Mouse (Mus musculus) frontal cortex, postnatal 14 days (tissue): ENCODE data around the gene Gm43191.
A peak's percentile ranks its signal among the peaks of the same experiment; 100 is the strongest.

ENCODE experiments used
- DNase-seq, 2 experiments: peaks; one replicate each; pipeline ENCODE4 v3.0.0; 2022; ENCODE audit warnings: low spot score in 2 of 2

The Gm43191 gene

DNA sequence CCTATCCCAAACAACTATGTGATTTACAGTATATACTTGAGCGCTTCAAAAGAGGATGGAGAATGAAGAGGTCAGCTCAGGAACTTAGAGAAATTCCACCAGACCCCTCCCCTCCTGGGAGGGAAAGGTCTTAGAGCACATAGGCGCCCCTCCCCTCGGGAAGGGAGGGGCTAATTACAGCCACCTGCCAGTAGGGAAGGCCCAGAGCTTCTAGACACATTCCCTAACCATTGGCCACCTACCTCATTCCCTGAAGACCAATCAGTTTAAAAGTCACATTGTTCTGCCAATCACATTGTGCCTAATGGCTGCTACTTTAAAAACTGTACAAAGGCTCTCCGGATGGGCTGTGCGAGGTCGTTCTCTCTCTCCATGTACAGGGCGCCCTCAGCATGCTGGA is 58.4 kb downstream of the Gm43191 start:
- DNase-seq: no peak

- no peak for DNase-seq
Measured at GRCm38 (mm10) chr3:116620636-116621370, 60.3 kb downstream of the Gm43191 start.

- DNase-seq: no peak
Measured at GRCm38 (mm10) chr3:116618855-116619254, 62.2 kb downstream of the Gm43191 start.

DNA sequence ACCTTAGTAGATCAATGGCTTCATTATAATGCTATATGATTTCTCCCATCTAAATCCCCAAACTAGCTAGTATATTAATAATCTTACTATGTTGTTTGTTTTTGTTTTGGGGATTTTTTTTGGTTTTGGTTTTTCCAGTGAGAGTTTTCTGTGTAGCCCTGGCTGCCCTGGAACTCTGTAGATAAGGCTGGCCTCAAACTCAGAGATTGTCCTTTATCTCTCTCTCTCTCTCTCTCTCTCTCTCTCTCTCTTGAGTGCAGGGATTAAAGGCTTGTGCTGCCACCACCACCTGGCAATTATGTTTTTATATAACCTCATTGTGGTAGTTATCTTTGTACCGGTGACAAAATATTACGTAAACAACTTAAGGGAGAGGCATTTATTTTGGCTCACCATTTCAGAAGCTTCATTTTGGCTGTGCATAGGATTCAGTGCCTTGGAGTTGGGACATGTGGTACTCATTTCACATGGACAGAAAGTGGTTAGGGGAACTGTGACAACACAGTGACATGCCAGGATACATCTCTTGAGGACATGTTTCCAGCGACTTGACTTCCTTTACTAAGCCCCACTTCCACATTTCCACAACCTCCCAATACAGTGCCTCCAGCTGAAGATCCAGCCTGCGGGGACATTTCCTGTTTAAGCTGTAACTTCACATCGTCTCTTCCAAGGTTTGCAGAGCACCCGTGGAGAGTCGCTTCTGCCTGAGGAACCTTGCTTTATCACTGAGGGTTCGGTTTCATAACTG is 65.6 kb downstream of the Gm43191 start:
- no peak for DNase-seq

- DNase-seq: no peak
Measured at GRCm38 (mm10) chr3:116614295-116614892, 66.7 kb downstream of the Gm43191 start, which contains the start of gene Trmt13. Gene Trmt13 (minus strand): TSS chr3:116614587.

DNA sequence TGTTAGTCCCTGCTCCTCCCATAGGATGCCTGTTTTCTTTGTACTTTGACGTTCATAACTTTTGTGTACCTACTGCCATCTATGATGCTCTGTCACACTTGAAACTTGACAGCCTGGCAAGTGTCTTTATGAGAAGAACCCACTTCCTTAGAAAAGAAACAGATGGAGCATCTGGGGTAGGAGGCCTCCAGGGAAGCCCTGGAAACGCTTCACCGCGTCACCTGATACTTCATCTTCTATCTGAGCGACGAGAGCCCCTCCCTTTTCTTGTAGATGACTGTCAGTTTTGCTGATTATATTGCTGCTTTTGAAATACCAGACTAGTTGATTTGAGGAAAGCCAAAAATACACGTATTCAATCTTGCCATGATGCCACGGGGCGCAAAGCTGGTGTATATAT is 76.5 kb downstream of the Gm43191 start:
- DNase-seq: no peak

- DNase-seq: no peak
Measured at GRCm38 (mm10) chr3:116601781-116602180, 79.3 kb downstream of the Gm43191 start.

DNA sequence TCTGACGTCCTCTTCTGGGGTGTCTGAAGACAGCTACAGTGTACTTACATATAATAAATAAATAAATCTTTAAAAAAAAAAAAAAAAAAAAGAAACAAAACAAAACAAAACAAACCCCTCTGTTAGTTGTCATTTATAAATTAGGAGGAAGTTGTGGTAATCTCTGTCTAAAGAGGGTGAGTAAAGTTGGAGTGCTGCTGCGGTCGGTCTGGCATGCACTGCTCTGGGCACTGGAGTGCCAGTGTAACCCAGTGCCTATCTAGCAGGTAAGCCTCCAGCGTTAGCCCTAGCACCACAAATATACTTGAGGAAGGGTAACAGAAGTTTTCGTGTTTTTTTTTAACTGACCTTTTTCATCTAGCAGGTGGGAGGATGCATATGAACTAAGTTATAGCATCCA is 80.1 kb downstream of the Gm43191 start:
- no peak for DNase-seq

- DNase-seq: no peak
Measured at GRCm38 (mm10) chr3:116599705-116600104, 81.4 kb downstream of the Gm43191 start.

DNA sequence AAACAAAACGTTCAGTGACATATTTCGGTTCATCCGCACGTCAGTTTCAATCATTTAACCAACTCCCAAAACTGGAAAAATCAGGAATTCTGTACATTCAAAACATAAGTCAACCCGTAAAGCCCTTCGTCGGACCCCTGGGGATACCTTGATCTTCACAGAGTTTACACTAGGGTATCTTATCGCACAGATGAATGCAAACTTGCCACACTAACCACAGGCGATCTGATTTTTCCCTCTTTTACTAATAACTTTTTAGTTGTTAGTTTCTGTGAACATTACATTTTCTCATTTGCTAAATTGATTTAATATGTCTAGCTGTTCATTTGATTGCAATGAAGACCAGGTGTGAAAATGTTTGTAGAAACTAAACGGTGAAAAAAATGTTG is 85.5 kb downstream of the Gm43191 start:
- DNase-seq: no peak

- peak; percentile 94 to 98 for DNase-seq
Measured at GRCm38 (mm10) chr3:116594728-116595602, 86.1 kb downstream of the Gm43191 start, which contains the start of gene Sass6. Gene Sass6 (plus strand): TSS chr3:116594982.

DNA sequence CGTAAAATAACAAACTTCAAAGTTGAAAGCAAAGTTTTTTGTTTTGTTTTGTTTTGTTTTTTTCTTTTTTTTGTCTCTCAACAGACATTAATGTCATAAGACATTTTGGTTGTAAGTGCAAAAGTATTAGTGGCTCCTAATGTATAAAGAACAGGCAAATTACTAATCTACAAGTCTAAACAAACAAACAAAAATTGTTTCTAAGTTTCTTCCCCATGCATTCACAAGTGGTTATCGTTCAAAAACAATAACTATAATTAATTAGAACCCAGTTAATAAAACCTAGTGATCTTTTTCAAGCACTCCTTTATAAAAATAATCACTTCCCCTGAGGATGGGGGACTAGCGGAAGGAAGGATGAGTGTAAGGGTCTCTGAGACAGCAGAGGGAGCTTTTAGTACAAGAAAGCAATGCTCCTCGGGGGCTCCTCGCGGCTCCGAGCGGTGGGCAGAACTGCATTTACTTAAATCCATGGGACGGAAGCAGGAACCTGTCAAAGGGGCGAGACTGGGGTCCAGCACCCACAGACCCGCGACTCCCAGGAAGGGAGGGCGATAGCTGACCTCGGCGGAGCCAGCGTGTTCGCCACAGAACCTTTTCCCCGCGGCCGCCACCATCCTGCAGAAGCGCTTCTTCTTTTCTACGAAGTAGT is 86.9 kb downstream of the Gm43191 start:
- no peak for DNase-seq
